Mouse (Mus musculus) heart, adult 18-20 months (tissue): ENCODE measurements around the gene Zfp263. TPM values are rescaled to one million over a fixed set of nuclear protein-coding genes. Genes with fewer than 3 reads are reported as not detected.

Source experiments
- total RNA-seq, 2 experiments: library from RNA; stranded (reverse); gene quantifications; 2 replicates each; pipeline ENCODE4 v1.2.3; 2021

Zfp263 gene
- total RNA-seq, 2 experiments from 2014 or later: 7.4 to 8.7 TPM

Other genes with a start within 250 kb of the Zfp263 start
- not detected for gene Olfr161, start 153.1 kb upstream of the Zfp263 start, total RNA-seq
- under 1 TPM in 1 of 2 experiments, not detected in 1; 0.12 TPM for gene Mefv, start 26.0 kb upstream of the Zfp263 start, total RNA-seq
- gene Olfr15, start 86.8 kb downstream of the Zfp263 start, total RNA-seq: not detected
- 1 to 10 TPM; 1.3 to 1.4 TPM for gene Zfp174, start 103.2 kb downstream of the Zfp263 start, total RNA-seq
- gene Naa60, start 128.3 kb downstream of the Zfp263 start, total RNA-seq: 10 to 100 TPM; 39.6 to 56.8 TPM
- gene Zfp597, start 140.5 kb downstream of the Zfp263 start, total RNA-seq: 10 to 100 TPM in 1 of 2 experiments, 1 to 10 TPM in 1; 9.6 to 10.7 TPM
- gene Gm20695, start 140.6 kb downstream of the Zfp263 start, total RNA-seq: not detected
- 1 to 10 TPM; 2.1 to 3.0 TPM for gene 1700037C18Rik, start 164.6 kb downstream of the Zfp263 start, total RNA-seq
- gene Cluap1, start 164.7 kb downstream of the Zfp263 start, total RNA-seq: 10 to 100 TPM; 10.9 to 11.6 TPM
- gene Nlrc3, start 232.5 kb downstream of the Zfp263 start, total RNA-seq: 1 to 10 TPM; 1.4 to 1.8 TPM